Mouse (Mus musculus): ENCODE data around the gene Fzd7. TPM values are rescaled to one million over a fixed set of nuclear protein-coding genes. Genes with fewer than 3 reads are reported as not detected.

Gene Fzd7
- polyA plus RNA-seq, 1 experiment from 2014 or later = 13.7 TPM

GRCm38 (mm10) chr1:59527219-59527618 lies 45.0 kb downstream of the Fzd7 start:
- Histone ChIP-seq H3K9ac (no peak overlapping the region), H3K27ac (no peak overlapping the region), H3K36me3 (no peaks in the 10 kb centered on the region), H3K27me3 (no peaks in the 10 kb centered on the region), H3K4me2 (no peak overlapping the region), H3K4me1 (0 out of 2 replicates have a peak, but pooled peaks cover 3% of the 10 kb centered on the region), H3K9me3 (no peaks in the 10 kb centered on the region), H3K4me3 (no peak overlapping the region)
- no peak for ATAC-seq (ENCODE audit: insufficient number of reproducible peaks, insufficient read depth, low FRiP score, low TSS enrichment, low read depth)
- 73% methylated on average over 6 of the region's 6 CpGs for WGBS

GRCm38 (mm10) chr1:59534976-59535810 lies 53.0 kb downstream of the Fzd7 start:
- Histone ChIP-seq H3K36me3 (no peaks in the 10 kb centered on the region), H3K9me3 (no peaks in the 10 kb centered on the region), H3K4me2 (no peak overlapping the region), H3K27ac (peak overlapping the region; percentile 60), H3K4me1 (peaks cover 13% of the 10 kb centered on the region), H3K4me3 (no peak overlapping the region), H3K27me3 (no peaks in the 10 kb centered on the region), H3K9ac (no peak overlapping the region)
- ATAC-seq (ENCODE audit: insufficient number of reproducible peaks, insufficient read depth, low FRiP score, low TSS enrichment, low read depth) = 0 out of 2 replicates have a peak, but pooled peaks have one; percentile 64
- 16% methylated on average over 5 of the region's 5 CpGs for WGBS

Other genes starting within 250 kb of the Fzd7 start
- gene Als2, start 245.2 kb upstream of the Fzd7 start, polyA plus RNA-seq (2015; fragmentation: Nextera tagmentation; extraction: Ambion mirVana) = 9.4 and 9.7 TPM in 2 replicates
- 0.67 and 1.1 TPM in 2 replicates for gene Cdk15, start 225.5 kb upstream of the Fzd7 start, polyA plus RNA-seq (2015; fragmentation: Nextera tagmentation; extraction: Ambion mirVana)
- 2.7 and 2.8 TPM in 2 replicates for gene Gm973, start 33.8 kb downstream of the Fzd7 start, polyA plus RNA-seq (2015; fragmentation: Nextera tagmentation; extraction: Ambion mirVana)
- 432 and 472 TPM in 2 replicates for gene Sumo1, start 188.4 kb downstream of the Fzd7 start, polyA plus RNA-seq (2015; fragmentation: Nextera tagmentation; extraction: Ambion mirVana)
- gene Nop58, start 202.5 kb downstream of the Fzd7 start, polyA plus RNA-seq (2015; fragmentation: Nextera tagmentation; extraction: Ambion mirVana) = 272 and 277 TPM in 2 replicates

All from embryonic facial prominence, embryonic 13.5 days (tissue).